Mouse (Mus musculus): ENCODE results near the gene Il17rb. TPM values are rescaled to one million over a fixed set of nuclear protein-coding genes. Genes with fewer than 3 reads are reported as not detected.
A peak's percentile ranks its signal among the peaks of the same experiment; 100 is the strongest.

The Il17rb gene
- polyA plus RNA-seq (2015; fragmentation: Nextera tagmentation; extraction: Ambion mirVana): 0.28 and 0.32 TPM in 2 replicates

GRCm38 (mm10) chr14:30008733-30009575, at the start of gene Il17rb, which contains the start of gene Chdh:
TSS of gene Il17rb (minus strand) at chr14:30008896.
TSS of gene Chdh (plus strand) at chr14:30009023.
- 7% methylated on average over 54 of the region's 54 CpGs for WGBS
- Histone ChIP-seq H3K9ac (peak within 1 kb of the TSS; percentile 64), H3K9me3 (no peaks in the 10 kb centered on the region), H3K27me3 (replicated peaks) (peaks cover 55% of the 10 kb centered on the region), H3K4me1 (peaks cover 14% of the 10 kb centered on the region), H3K27ac (replicated peaks) (no peak within 1 kb of the TSS), H3K4me3 (peak within 1 kb of the TSS; percentile 51), H3K36me3 (no peaks in the 10 kb centered on the region), H3K4me2 (peak within 1 kb of the TSS; percentile 78)
- 0 out of 2 replicates have a peak, but pooled peaks have one; percentile 26 for ATAC-seq (ENCODE audit: extremely low read depth, insufficient number of reproducible peaks, low FRiP score, low TSS enrichment)

- peaks cover 11% of the 10 kb centered on the region for H3K4me1 ChIP-seq
- ATAC-seq (ENCODE audit: extremely low read depth, insufficient number of reproducible peaks, low FRiP score, low TSS enrichment): no peak
- peak overlapping the region; percentile 45; the same call in 1 of the 2 replicates for H3K27ac ChIP-seq (replicated peaks)
- H3K9me3 ChIP-seq: no peaks in the 10 kb centered on the region
- no peaks in the 10 kb centered on the region for H3K36me3 ChIP-seq
- H3K9ac ChIP-seq: no peak overlapping the region
- WGBS: 55% methylated on average over 13 of the region's 13 CpGs
- H3K4me3 ChIP-seq: no peak overlapping the region
- H3K27me3 ChIP-seq (replicated peaks): no peaks in the 10 kb centered on the region
- no peak overlapping the region; the same call in 1 of the 2 replicates for H3K4me2 ChIP-seq
These were observed 47.5 kb upstream of the Il17rb start for GRCm38 (mm10) chr14:30056031-30056766.

GRCm38 (mm10) chr14:30054922-30055321, 46.2 kb upstream of the Il17rb start:
- Histone ChIP-seq H3K27ac (replicated peaks) (no peak overlapping the region), H3K4me3 (no peak overlapping the region), H3K4me2 (no peak overlapping the region), H3K9ac (no peak overlapping the region), H3K36me3 (no peaks in the 10 kb centered on the region), H3K27me3 (replicated peaks) (no peaks in the 10 kb centered on the region), H3K9me3 (no peaks in the 10 kb centered on the region), H3K4me1 (peaks cover 11% of the 10 kb centered on the region)
- 73% methylated on average over 7 of the region's 7 CpGs for WGBS
- ATAC-seq (ENCODE audit: extremely low read depth, insufficient number of reproducible peaks, low FRiP score, low TSS enrichment): no peak

GRCm38 (mm10) chr14:30050280-30050679, 41.6 kb upstream of the Il17rb start:
- 89% methylated on average over 8 of the region's 8 CpGs for WGBS
- H3K4me3 ChIP-seq: no peak overlapping the region
- peaks cover 15% of the 10 kb centered on the region for H3K4me1 ChIP-seq
- H3K27ac ChIP-seq (replicated peaks): no peak overlapping the region
- no peaks in the 10 kb centered on the region for H3K27me3 ChIP-seq (replicated peaks)
- H3K9ac ChIP-seq: no peak overlapping the region
- no peaks in the 10 kb centered on the region for H3K9me3 ChIP-seq
- ATAC-seq (ENCODE audit: extremely low read depth, insufficient number of reproducible peaks, low FRiP score, low TSS enrichment): no peak
- H3K36me3 ChIP-seq: peaks cover 8% of the 10 kb centered on the region
- H3K4me2 ChIP-seq: no peak overlapping the region

- H3K4me3 ChIP-seq: no peak overlapping the region
- no peaks in the 10 kb centered on the region for H3K27me3 ChIP-seq (replicated peaks)
- no peak overlapping the region for H3K27ac ChIP-seq (replicated peaks)
- H3K9ac ChIP-seq: no peak overlapping the region
- H3K9me3 ChIP-seq: no peaks in the 10 kb centered on the region
- 82% methylated on average over 3 of the region's 3 CpGs for WGBS
- no peak for ATAC-seq (ENCODE audit: extremely low read depth, insufficient number of reproducible peaks, low FRiP score, low TSS enrichment)
- no peak overlapping the region for H3K4me2 ChIP-seq
- peaks cover 8% of the 10 kb centered on the region for H3K36me3 ChIP-seq
- H3K4me1 ChIP-seq: peaks cover 21% of the 10 kb centered on the region
These were observed 39.4 kb upstream of the Il17rb start for GRCm38 (mm10) chr14:30048049-30048448.

GRCm38 (mm10) chr14:30046976-30047375, 38.3 kb upstream of the Il17rb start:
- no peak overlapping the region for H3K4me3 ChIP-seq
- H3K27me3 ChIP-seq (replicated peaks): no peaks in the 10 kb centered on the region
- peaks cover 17% of the 10 kb centered on the region for H3K36me3 ChIP-seq
- WGBS: 90% methylated on average over 4 of the region's 4 CpGs
- H3K4me1 ChIP-seq: peaks cover 21% of the 10 kb centered on the region
- no peaks in the 10 kb centered on the region for H3K9me3 ChIP-seq
- no peak overlapping the region for H3K27ac ChIP-seq (replicated peaks)
- no peak overlapping the region for H3K9ac ChIP-seq
- no peak for ATAC-seq (ENCODE audit: extremely low read depth, insufficient number of reproducible peaks, low FRiP score, low TSS enrichment)
- H3K4me2 ChIP-seq: no peak overlapping the region

GRCm38 (mm10) chr14:30045704-30046220, 37.1 kb upstream of the Il17rb start:
- Histone ChIP-seq H3K4me2 (peak overlapping the region; percentile 19), H3K4me1 (peaks cover 21% of the 10 kb centered on the region), H3K4me3 (no peak overlapping the region), H3K27me3 (replicated peaks) (no peaks in the 10 kb centered on the region), H3K27ac (replicated peaks) (peak overlapping the region; percentile 62), H3K9me3 (no peaks in the 10 kb centered on the region), H3K9ac (no peak overlapping the region), H3K36me3 (peaks cover 18% of the 10 kb centered on the region)
- no peak for ATAC-seq (ENCODE audit: extremely low read depth, insufficient number of reproducible peaks, low FRiP score, low TSS enrichment)
- WGBS: 49% methylated on average over 8 of the region's 8 CpGs

- Histone ChIP-seq H3K4me3 (no peak overlapping the region), H3K4me2 (peak overlapping the region; percentile 19), H3K4me1 (peaks cover 21% of the 10 kb centered on the region), H3K9me3 (no peaks in the 10 kb centered on the region), H3K9ac (no peak overlapping the region), H3K27ac (replicated peaks) (peak overlapping the region; percentile 62), H3K36me3 (peaks cover 21% of the 10 kb centered on the region), H3K27me3 (replicated peaks) (no peaks in the 10 kb centered on the region)
- 58% methylated on average over 10 of the region's 10 CpGs for WGBS
- ATAC-seq (ENCODE audit: extremely low read depth, insufficient number of reproducible peaks, low FRiP score, low TSS enrichment): no peak
These were observed 36.5 kb upstream of the Il17rb start for GRCm38 (mm10) chr14:30045239-30045638.

- Histone ChIP-seq H3K4me2 (no peak overlapping the region), H3K27ac (replicated peaks) (no peak overlapping the region), H3K9me3 (no peaks in the 10 kb centered on the region), H3K9ac (no peak overlapping the region), H3K4me1 (peaks cover 21% of the 10 kb centered on the region), H3K27me3 (replicated peaks) (no peaks in the 10 kb centered on the region), H3K36me3 (peaks cover 16% of the 10 kb centered on the region), H3K4me3 (no peak overlapping the region)
- 77% methylated on average over 7 of the region's 7 CpGs for WGBS
- ATAC-seq (ENCODE audit: extremely low read depth, insufficient number of reproducible peaks, low FRiP score, low TSS enrichment): no peak
These were observed 34.8 kb upstream of the Il17rb start for GRCm38 (mm10) chr14:30043356-30043940.

- H3K36me3 ChIP-seq: peaks cover 12% of the 10 kb centered on the region
- no peak overlapping the region for H3K4me3 ChIP-seq
- ATAC-seq (ENCODE audit: extremely low read depth, insufficient number of reproducible peaks, low FRiP score, low TSS enrichment): no peak
- peaks cover 21% of the 10 kb centered on the region for H3K4me1 ChIP-seq
- 83% methylated on average over 9 of the region's 9 CpGs for WGBS
- no peak overlapping the region for H3K4me2 ChIP-seq
- H3K9me3 ChIP-seq: no peaks in the 10 kb centered on the region
- no peak overlapping the region for H3K27ac ChIP-seq (replicated peaks)
- no peaks in the 10 kb centered on the region for H3K27me3 ChIP-seq (replicated peaks)
- no peak overlapping the region for H3K9ac ChIP-seq
These were observed 33.1 kb upstream of the Il17rb start for GRCm38 (mm10) chr14:30041836-30042235.

GRCm38 (mm10) chr14:30039413-30039812, 30.7 kb upstream of the Il17rb start:
- Histone ChIP-seq H3K9me3 (no peaks in the 10 kb centered on the region), H3K27me3 (replicated peaks) (no peaks in the 10 kb centered on the region), H3K36me3 (peaks cover 12% of the 10 kb centered on the region), H3K27ac (replicated peaks) (no peak overlapping the region), H3K4me3 (no peak overlapping the region), H3K4me1 (no peaks in the 10 kb centered on the region; the same call in 1 of the 2 replicates), H3K9ac (no peak overlapping the region), H3K4me2 (no peak overlapping the region)
- 66% methylated on average over 4 of the region's 4 CpGs for WGBS
- ATAC-seq (ENCODE audit: extremely low read depth, insufficient number of reproducible peaks, low FRiP score, low TSS enrichment): no peak

Data from heart, embryonic 13.5 days (tissue).